Mouse (Mus musculus) adrenal gland, postnatal 36 days (tissue): ENCODE data around the gene Ppp1r1a. TPM values are rescaled to one million over a fixed set of nuclear protein-coding genes. Genes with fewer than 3 reads are reported as not detected.

Experiments used
- DNase-seq, 2 experiments: peaks; one replicate each; pipeline ENCODE4 v3.0.0; 2021; ENCODE audit warnings: mixed read lengths in 1 of 2
- total RNA-seq, 2 experiments: library from RNA; stranded (reverse); gene quantifications; 2 replicates each; pipeline ENCODE4 v1.2.3; 2021

The Ppp1r1a gene
- total RNA-seq, 2 experiments from 2014 or later = 16.6 to 19.9 TPM

- DNase-seq = no peak
Observed at GRCm38 (mm10) chr15:103514914-103515313, 22.9 kb downstream of the Ppp1r1a start.

GRCm38 (mm10) chr15:103514119-103514518 lies 23.7 kb downstream of the Ppp1r1a start:
- DNase-seq = peak; percentile 81 to 86

- no peak for DNase-seq
Observed at GRCm38 (mm10) chr15:103513621-103514031, 24.2 kb downstream of the Ppp1r1a start.

- no peak for DNase-seq
Observed at GRCm38 (mm10) chr15:103511652-103512051, 26.2 kb downstream of the Ppp1r1a start.

GRCm38 (mm10) chr15:103509317-103509716 lies 28.5 kb downstream of the Ppp1r1a start:
- DNase-seq = no peak

- DNase-seq = peak in 1 of 2 experiments; percentile 10
Observed at GRCm38 (mm10) chr15:103503660-103504059, 34.1 kb downstream of the Ppp1r1a start.

GRCm38 (mm10) chr15:103503251-103503600 lies 34.6 kb downstream of the Ppp1r1a start:
- no peak for DNase-seq

- DNase-seq = peak; percentile 84
Observed at GRCm38 (mm10) chr15:103502435-103503250, 35.2 kb downstream of the Ppp1r1a start, which contains the start of gene Pde1b. Gene Pde1b (plus strand): TSS chr15:103503034.

- no peak for DNase-seq
Observed at GRCm38 (mm10) chr15:103501186-103501585, 36.6 kb downstream of the Ppp1r1a start.

GRCm38 (mm10) chr15:103500723-103501122 lies 37.1 kb downstream of the Ppp1r1a start:
- DNase-seq = no peak

- DNase-seq = no peak
Observed at GRCm38 (mm10) chr15:103498157-103498556, 39.6 kb downstream of the Ppp1r1a start.

GRCm38 (mm10) chr15:103496204-103497140 lies 41.3 kb downstream of the Ppp1r1a start:
- DNase-seq = peak; percentile 70 to 79

GRCm38 (mm10) chr15:103488336-103488735 lies 49.5 kb downstream of the Ppp1r1a start:
- peak in 1 of 2 experiments; percentile 18 for DNase-seq

- DNase-seq = no peak
Observed at GRCm38 (mm10) chr15:103486658-103487057, 51.1 kb downstream of the Ppp1r1a start.

- no peak for DNase-seq
Observed at GRCm38 (mm10) chr15:103485106-103485505, 52.7 kb downstream of the Ppp1r1a start.

GRCm38 (mm10) chr15:103484490-103484889 lies 53.3 kb downstream of the Ppp1r1a start:
- DNase-seq = no peak

GRCm38 (mm10) chr15:103482488-103482887 lies 55.3 kb downstream of the Ppp1r1a start:
- peak in 1 of 2 experiments; percentile 47 for DNase-seq

Other genes with a start within 250 kb of the Ppp1r1a start
- not detected for gene Gpr84, start 227.4 kb downstream of the Ppp1r1a start, total RNA-seq
- 10 to 100 TPM; 11.8 to 13.3 TPM for gene Zfp385a, start 197.9 kb downstream of the Ppp1r1a start, total RNA-seq
- 10 to 100 TPM; 37.0 to 37.4 TPM for gene Itga5, start 171.2 kb downstream of the Ppp1r1a start, total RNA-seq
- gene Gtsf1, start 107.5 kb downstream of the Ppp1r1a start, total RNA-seq = not detected
- gene Gtsf2, start 89.5 kb downstream of the Ppp1r1a start, total RNA-seq = not detected
- gene Nckap1l, start 84.2 kb downstream of the Ppp1r1a start, total RNA-seq = 1 to 10 TPM; 4.1 to 5.5 TPM
- 1 to 10 TPM; 2.5 to 8.7 TPM for gene Pde1b, start 35.0 kb downstream of the Ppp1r1a start, total RNA-seq
- gene Glycam1, start 27.1 kb upstream of the Ppp1r1a start, total RNA-seq = not detected
- gene Mucl1, start 217.5 kb upstream of the Ppp1r1a start, total RNA-seq = 1 to 10 TPM; 1.3 to 2.0 TPM